Mouse (Mus musculus): Measurements from ENCODE around the gene Blmh. TPM values are rescaled to one million over a fixed set of nuclear protein-coding genes. Genes with fewer than 3 reads are reported as not detected.

The Blmh gene
- total and polyA plus RNA-seq, 3 experiments, result 167 to 261 (median 212) TPM

DNA sequence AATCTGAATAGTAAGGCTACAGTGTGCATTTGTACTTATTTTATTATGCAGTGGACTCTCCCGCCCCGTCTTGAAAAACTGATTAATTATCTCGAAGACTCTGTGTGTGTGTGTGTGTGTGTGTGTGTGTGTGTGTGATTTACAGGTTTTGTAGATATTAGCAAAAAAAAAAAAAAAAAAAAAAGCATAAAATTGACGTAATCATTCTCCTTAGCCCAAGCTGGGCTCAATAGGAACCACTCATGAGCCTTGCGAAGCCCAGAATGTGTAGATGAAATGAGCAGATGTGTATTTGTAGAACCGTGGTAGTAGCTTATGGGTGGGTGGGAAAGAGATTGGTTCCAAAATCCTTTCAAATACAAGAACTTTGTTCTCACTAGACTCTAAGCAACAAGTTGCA, 20.2 kb downstream of the Blmh start:
- Histone ChIP-seq H3K27ac (ENCODE audit: insufficient read depth, low read depth) (no peak overlapping the region; the same call in 1 of the 2 replicates), H3K9me3 (replicated peaks; ENCODE audit: low read length) (no peaks in the 10 kb centered on the region)

DNA sequence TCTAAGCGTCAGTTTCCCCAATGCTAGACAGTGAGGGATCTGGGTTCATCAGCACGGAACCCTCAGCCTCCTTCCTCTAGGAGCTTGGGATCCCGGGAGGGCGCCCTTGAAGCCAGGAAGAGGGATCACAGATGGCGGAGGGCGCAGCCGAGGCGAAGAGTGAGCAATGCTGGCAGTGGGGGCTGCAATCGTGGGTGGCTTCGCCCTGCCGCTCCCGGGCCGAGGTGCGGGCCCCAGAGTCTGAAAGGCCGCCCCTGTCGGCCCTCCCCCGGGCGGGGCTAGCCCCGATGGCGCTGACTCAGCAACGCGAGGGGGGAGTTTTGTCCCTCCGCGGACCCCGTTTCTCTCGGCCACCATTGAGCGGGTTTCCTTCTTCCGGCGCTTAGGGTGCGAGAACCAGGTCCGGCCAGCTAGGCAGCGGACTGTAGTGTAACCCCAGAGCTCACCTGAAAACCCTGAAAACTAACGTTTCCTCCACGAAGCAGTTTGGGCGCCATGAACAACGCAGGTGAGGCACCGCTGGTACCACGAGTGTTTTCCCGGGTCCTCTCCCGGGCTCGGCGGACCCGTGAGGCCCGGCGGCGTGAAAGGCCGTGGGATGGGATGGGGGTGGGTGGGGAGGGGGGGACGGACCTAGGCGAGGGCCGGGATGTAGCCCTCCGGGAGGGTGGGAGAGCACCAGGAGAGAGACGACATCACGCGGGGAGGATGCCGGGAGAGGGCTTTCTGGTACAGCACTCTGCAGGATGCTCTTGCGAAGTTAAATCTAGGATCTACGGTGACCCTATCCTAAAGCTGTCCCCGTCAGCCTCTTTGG, 21.0 kb downstream of the Blmh start:
- H3K4me1 ChIP-seq (ENCODE audit: control insufficient read depth in 1 of 2, insufficient read depth in 2 of 2), result peaks cover 3 to 32% of the 10 kb centered on the region in 2 experiments
- no peaks in the 10 kb centered on the region for H3K27me3 ChIP-seq (replicated peaks)
- peaks cover 16% of the 10 kb centered on the region for H3K79me2 ChIP-seq (replicated peaks; ENCODE audit: control insufficient read depth, extremely low read depth, insufficient read depth, poor library complexity, severe bottlenecking)
- in situ Hi-C loops (cut with MboI; ENCODE audit: low pct_ligation_motif_present, low pct_unique_long_range_greater_than_20kb, low sequenced_read_pairs), result no loop called here
- dilution Hi-C loops (cut with MboI; ENCODE audit: extremely low pct_ligation_motif_present, extremely low pct_unique_long_range_greater_than_20kb, low sequenced_read_pairs), result no loop called here
- peak overlapping the region; percentile 100 for H3K4me2 ChIP-seq (ENCODE audit: insufficient read depth, low read depth, poor library complexity, severe bottlenecking)
- H3K36me3 ChIP-seq (replicated peaks in 1 of 2; ENCODE audit: control insufficient read depth in 1 of 2, insufficient read depth in 1 of 2, low read length in 1 of 2), result peaks cover 12 to 25% of the 10 kb centered on the region in 2 experiments
- H3K27ac ChIP-seq (ENCODE audit: insufficient read depth, low read depth), result peak overlapping the region; percentile 51
- peak overlapping the region; percentile 84 to 92 (median 86) for H3K4me3 ChIP-seq (replicated peaks in 1 of 3; ENCODE audit: low read depth in 2 of 3, low read length in 2 of 3, poor library complexity in 1 of 3)
- H3K9me3 ChIP-seq (replicated peaks; ENCODE audit: low read length), result no peaks in the 10 kb centered on the region
- peak overlapping the region; percentile 93 for H3K9ac ChIP-seq (ENCODE audit: insufficient read depth, low read depth)
- DNase-seq (ENCODE audit: extremely low read depth), result peak; percentile 92
- TF ChIP-seq HCFC1 (IDR thresholded peaks at IDR 0.05; ENCODE audit: low read depth, low read length) (peak; percentile 93), RAD21 (IDR thresholded peaks at IDR 0.05; ENCODE audit: low read depth, low read length) (no peak), TBP (conservative IDR thresholded peaks at IDR 0.05; ENCODE audit: low read depth, low read length) (no peak; the same call in 1 of the 2 replicates), CHD2 (IDR thresholded peaks at IDR 0.05; ENCODE audit: low read length) (no peak; the same call in 1 of the 2 replicates), EP300 (IDR thresholded peaks at IDR 0.05; ENCODE audit: low read length) (no peak), GABPA (IDR thresholded peaks at IDR 0.05; ENCODE audit: insufficient replicate concordance, low read depth, low read length) (peak; percentile 29; the same call in 1 of the 2 replicates), ZMIZ1 (IDR thresholded peaks at IDR 0.05; ENCODE audit: low read depth, low read length) (peak; percentile 81; the same call in 1 of the 2 replicates), SIN3A (IDR thresholded peaks at IDR 0.05; ENCODE audit: low read length) (peak; percentile 96), ETS1 (conservative IDR thresholded peaks at IDR 0.05; ENCODE audit: low read depth, low read length) (peak; percentile 61; the same call in 1 of the 2 replicates), BHLHE40 (IDR thresholded peaks at IDR 0.05; ENCODE audit: low read depth, low read length) (no peak), MEF2A (IDR thresholded peaks at IDR 0.05; ENCODE audit: borderline replicate concordance, low read depth, low read length) (peak; percentile 87), POLR2A (IDR thresholded peaks at IDR 0.05; ENCODE audit: low read depth, low read length) (peak; percentile 98), USF1 (IDR thresholded peaks at IDR 0.05; ENCODE audit: low read depth, low read length) (no peak), CHD1 (IDR thresholded peaks at IDR 0.05; ENCODE audit: low read depth, low read length) (no peak), NELFE (IDR thresholded peaks at IDR 0.05; ENCODE audit: low read depth, low read length) (peak; percentile 96), JUN (IDR thresholded peaks at IDR 0.05; ENCODE audit: insufficient read depth, low read depth, low read length) (no peak; the same call in 1 of the 2 replicates), MYC (IDR thresholded peaks at IDR 0.05; ENCODE audit: low read depth, low read length) (0 out of 2 replicates have a peak, but pooled peaks have one; percentile 5), ZNF384 (IDR thresholded peaks at IDR 0.05; ENCODE audit: low read depth, low read length) (peak; percentile 30; the same call in 1 of the 2 replicates), POLR2AphosphoS2 (IDR thresholded peaks at IDR 0.05; ENCODE audit: low read depth, low read length) (peak; percentile 66), NRF1 (IDR thresholded peaks at IDR 0.05; ENCODE audit: low read depth, low read length) (peak; percentile 57; the same call in 1 of the 2 replicates), TCF12 (IDR thresholded peaks at IDR 0.05; ENCODE audit: low read depth, low read length) (peak; percentile 86), KAT2A (IDR thresholded peaks at IDR 0.05; ENCODE audit: insufficient replicate concordance, low read length) (peak; percentile 86; the same call in 1 of the 2 replicates), RCOR1 (conservative IDR thresholded peaks at IDR 0.05; ENCODE audit: low read depth, low read length) (no peak), ZKSCAN1 (IDR thresholded peaks at IDR 0.05; ENCODE audit: borderline replicate concordance, low read depth, low read length) (no peak), ELF1 (IDR thresholded peaks at IDR 0.05; ENCODE audit: low read depth, low read length) (peak; percentile 98), MAX (IDR thresholded peaks at IDR 0.05; ENCODE audit: low read length) (peak; percentile 81), MAZ (IDR thresholded peaks at IDR 0.05; ENCODE audit: low read depth, low read length) (peak; percentile 98), MAFK (IDR thresholded peaks at IDR 0.05; ENCODE audit: insufficient replicate concordance, low read length) (peak; percentile 100)

More for the DNA sequence above, 20.2 kb downstream of the Blmh start:
- H3K4me2 ChIP-seq (ENCODE audit: insufficient read depth, low read depth, poor library complexity, severe bottlenecking), result peak overlapping the region; percentile 85
- H3K36me3 ChIP-seq (replicated peaks in 1 of 2; ENCODE audit: control insufficient read depth in 1 of 2, insufficient read depth in 1 of 2, low read length in 1 of 2), result peaks cover 9 to 21% of the 10 kb centered on the region in 2 experiments
- peaks cover 16% of the 10 kb centered on the region for H3K79me2 ChIP-seq (replicated peaks; ENCODE audit: control insufficient read depth, extremely low read depth, insufficient read depth, poor library complexity, severe bottlenecking)
- in situ Hi-C loops (cut with MboI; ENCODE audit: low pct_ligation_motif_present, low pct_unique_long_range_greater_than_20kb, low sequenced_read_pairs), result no loop called here
- H3K4me3 ChIP-seq (replicated peaks in 1 of 3; ENCODE audit: low read depth in 2 of 3, low read length in 2 of 3, poor library complexity in 1 of 3), result peak overlapping the region; percentile 84 to 92 (median 86)
- H3K9ac ChIP-seq (ENCODE audit: insufficient read depth, low read depth), result peak overlapping the region; percentile 93
- H3K4me1 ChIP-seq (ENCODE audit: control insufficient read depth in 1 of 2, insufficient read depth in 2 of 2), result peaks cover 3 to 33% of the 10 kb centered on the region in 2 experiments
- DNase-seq (ENCODE audit: extremely low read depth), result no peak
- H3K27me3 ChIP-seq (replicated peaks), result no peaks in the 10 kb centered on the region
- dilution Hi-C loops (cut with MboI; ENCODE audit: extremely low pct_ligation_motif_present, extremely low pct_unique_long_range_greater_than_20kb, low sequenced_read_pairs), result no loop called here
- TF ChIP-seq ZNF384 (IDR thresholded peaks at IDR 0.05; ENCODE audit: low read depth, low read length) (peak; percentile 76; the same call in 1 of the 2 replicates), USF1 (IDR thresholded peaks at IDR 0.05; ENCODE audit: low read depth, low read length) (no peak), RCOR1 (conservative IDR thresholded peaks at IDR 0.05; ENCODE audit: low read depth, low read length) (no peak), POLR2AphosphoS2 (IDR thresholded peaks at IDR 0.05; ENCODE audit: low read depth, low read length) (no peak), PAX5 (IDR thresholded peaks at IDR 0.05; ENCODE audit: low read length) (no peak), JUN (IDR thresholded peaks at IDR 0.05; ENCODE audit: insufficient read depth, low read depth, low read length) (no peak)
